Mouse (Mus musculus) layer of hippocampus, adult 2 months (tissue): ENCODE data around the gene Hoxb4. TPM values are rescaled to one million over a fixed set of nuclear protein-coding genes. Genes with fewer than 3 reads are reported as not detected.

Source experiments
- DNase-seq, 2 experiments: peaks; one replicate each; pipeline ENCODE4 v3.0.0; 2022; ENCODE audit warnings: low spot score in 2 of 2
- H3K27ac ChIP-seq: fragments of 200-600 bp; 2 replicates; pipeline ENCODE4 v1.8.1; 2022
- H3K4me3 ChIP-seq: fragments of 200-600 bp; 2 replicates; pipeline ENCODE4 v1.8.1; 2022; ENCODE audit warnings: mild to moderate bottlenecking
- CTCF ChIP-seq: fragments of 200-600 bp; conservative IDR thresholded peaks from 2 replicates; pipeline ENCODE4 v1.8.1; 2022; ENCODE audit warnings: antibody characterized with exemption, mild to moderate bottlenecking, moderate library complexity
- total RNA-seq, 2 experiments: library from RNA; stranded (reverse); gene quantifications; 2 replicates each; pipeline ENCODE4 v1.2.3; 2021

Hoxb4 gene
- total RNA-seq, 2 experiments from 2014 or later = not detected

DNA sequence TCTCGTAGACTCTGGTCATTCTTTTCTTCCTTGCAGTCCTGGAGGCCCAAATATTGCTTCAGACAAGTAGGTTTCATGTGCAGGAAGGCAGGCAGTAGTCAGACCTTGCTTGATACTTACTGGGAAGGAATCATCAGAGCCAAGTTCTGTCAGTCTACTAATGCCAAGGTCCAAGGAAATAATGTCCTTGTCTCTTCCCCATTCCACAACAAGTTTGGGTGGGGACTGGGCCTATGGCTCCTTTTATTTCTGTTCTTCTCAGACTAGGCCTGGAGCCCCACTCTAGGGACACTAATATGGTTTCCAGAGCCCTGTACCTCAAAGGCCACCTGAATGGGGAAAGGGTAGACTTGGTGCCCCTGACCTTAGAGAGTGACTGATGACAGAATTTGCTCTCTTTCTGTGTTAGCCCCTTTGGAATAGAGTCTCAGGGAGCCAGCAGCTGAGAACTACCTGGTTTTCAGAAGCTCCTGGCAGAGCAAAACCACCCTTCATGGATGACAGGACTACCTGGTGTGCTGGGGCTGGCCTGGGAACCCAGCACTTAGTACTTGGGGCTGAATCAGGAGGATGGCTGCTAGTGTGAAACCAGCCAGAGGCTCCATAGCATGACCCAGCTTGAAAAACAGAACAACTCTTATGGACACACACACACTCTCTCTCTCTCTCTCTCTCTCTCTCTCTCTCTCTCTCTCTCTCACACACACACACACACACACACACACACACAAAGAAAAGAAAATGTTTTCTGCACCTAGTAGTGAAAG, 29.4 kb upstream of the Hoxb4 start:
- no peak overlapping the region for H3K27ac ChIP-seq
- no peak for DNase-seq
- no peak overlapping the region for H3K4me3 ChIP-seq
- TF ChIP-seq CTCF = no peak

GRCm38 (mm10) chr11:96289293-96289692, 28.8 kb upstream of the Hoxb4 start:
- Histone ChIP-seq H3K4me3 (no peak overlapping the region), H3K27ac (no peak overlapping the region)
- no peak for TF ChIP-seq CTCF
- DNase-seq = no peak

DNA sequence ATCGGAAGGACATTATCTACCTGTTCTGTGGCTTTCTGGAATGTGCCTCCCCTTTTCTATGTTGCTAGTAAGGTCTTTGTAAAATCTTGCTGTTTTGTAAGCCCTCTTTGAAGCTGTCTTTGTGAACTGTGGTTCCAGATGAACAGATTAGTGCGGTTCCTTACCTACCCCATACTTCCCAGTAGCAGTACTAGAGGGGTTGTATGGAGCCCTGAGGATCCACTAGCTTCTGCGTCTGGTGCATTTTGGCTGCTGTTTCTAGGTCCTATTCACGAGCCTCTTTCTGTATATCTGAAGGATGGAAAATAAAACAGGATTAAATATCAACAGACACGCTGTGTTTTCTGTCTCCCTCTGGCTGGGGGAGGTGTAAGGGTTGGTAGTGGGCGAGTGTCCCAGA, 28.2 kb upstream of the Hoxb4 start:
- Histone ChIP-seq H3K4me3 (no peak overlapping the region), H3K27ac (no peak overlapping the region)
- no peak for DNase-seq
- no peak for TF ChIP-seq CTCF

- H3K27ac ChIP-seq = no peak overlapping the region
- DNase-seq = no peak
- no peak overlapping the region for H3K4me3 ChIP-seq
- TF ChIP-seq CTCF = no peak
These were observed 27.2 kb upstream of the Hoxb4 start for GRCm38 (mm10) chr11:96290705-96291355.

DNA sequence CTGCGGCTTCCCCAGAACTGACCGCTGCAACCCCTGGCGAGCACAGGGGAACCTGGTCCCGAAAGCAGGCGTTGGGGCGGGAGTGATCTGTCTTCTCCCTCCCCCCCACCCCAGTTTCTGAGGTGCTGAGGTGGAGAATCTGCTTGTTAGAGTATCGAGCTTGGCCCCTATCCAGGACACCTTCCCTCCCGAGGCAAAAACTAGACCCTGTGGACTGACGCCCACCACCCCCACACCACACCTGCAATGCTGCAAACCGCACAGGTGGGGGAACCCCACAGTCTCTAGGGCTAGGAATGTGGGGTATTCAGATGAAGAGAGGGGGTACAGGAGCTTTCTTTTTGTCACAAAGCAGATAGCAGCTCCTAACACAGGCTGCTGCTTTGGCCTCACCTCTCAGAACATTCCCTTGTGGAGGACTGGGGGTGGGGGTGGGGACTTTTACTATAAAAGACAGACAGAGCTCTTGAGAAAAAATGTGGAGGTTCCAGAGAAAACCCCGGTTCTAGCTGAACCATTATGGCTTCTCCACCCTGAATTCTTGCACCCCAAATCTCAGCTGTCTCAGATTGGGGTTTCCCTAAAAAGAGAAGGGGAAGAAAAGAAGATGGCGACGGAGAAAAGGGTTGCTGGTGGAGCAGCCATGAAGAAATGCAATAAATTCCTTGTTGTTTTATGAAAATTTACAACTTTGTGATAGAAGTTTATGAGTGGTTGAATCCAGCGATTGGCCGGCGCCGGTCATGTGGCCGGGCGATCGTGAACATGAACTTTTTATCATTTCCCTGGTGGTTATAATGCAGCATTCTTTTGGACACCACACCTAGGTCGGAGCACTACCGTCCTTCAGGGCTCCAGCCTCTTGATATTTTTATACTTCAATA, 26.1 kb upstream of the Hoxb4 start, which contains the start of gene Hoxb6:
Hoxb6 (plus strand) TSS at position 796 of the 884 bp plus-strand sequence.
- H3K4me3 ChIP-seq = no peak within 1 kb of the TSS
- TF ChIP-seq CTCF = no peak

DNA sequence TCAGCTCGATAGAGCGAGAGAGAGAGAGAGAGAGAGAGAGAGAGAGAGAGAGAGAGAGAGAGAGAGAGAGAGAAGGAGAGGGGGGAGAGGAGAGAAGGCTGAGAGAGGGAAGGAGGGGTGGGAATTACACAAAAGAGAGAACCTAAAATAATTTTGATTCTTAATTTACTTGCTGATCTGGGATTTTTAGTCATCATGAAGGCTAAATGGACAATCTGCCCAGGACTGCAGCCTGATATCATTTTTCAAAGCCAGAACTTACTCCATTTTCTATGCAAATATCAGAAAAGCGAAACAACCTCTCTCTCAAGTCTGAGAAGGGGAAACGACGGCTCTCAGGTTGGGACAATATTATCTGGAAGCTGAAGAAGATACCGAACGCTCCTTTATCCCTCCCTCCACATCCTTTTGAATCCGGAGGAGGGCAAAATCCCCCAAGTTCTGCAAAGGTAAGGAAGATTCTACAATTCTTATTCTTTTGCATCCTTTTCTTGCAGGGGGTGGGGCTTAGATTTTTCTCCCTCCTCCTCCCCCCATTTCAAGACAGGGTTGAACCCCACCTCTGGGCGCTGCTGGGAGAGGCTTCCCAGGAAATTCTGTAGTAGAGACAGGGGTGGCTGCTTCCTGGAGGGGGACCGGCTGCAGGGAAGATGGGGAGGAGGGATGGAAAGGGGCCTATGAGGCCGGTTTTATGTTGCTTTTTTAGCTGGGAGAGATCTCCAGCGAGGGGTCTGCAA, 25.3 kb upstream of the Hoxb4 start:
- Histone ChIP-seq H3K4me3 (no peak overlapping the region), H3K27ac (no peak overlapping the region)
- no peak for DNase-seq
- no peak for TF ChIP-seq CTCF

More for the DNA sequence above, 26.1 kb upstream of the Hoxb4 start, which contains the start of gene Hoxb6:
- H3K27ac ChIP-seq = no peak within 1 kb of the TSS
- no peak for DNase-seq

- Histone ChIP-seq H3K27ac (no peak overlapping the region), H3K4me3 (no peak overlapping the region)
- TF ChIP-seq CTCF = no peak
- no peak for DNase-seq
These were observed 24.7 kb upstream of the Hoxb4 start for GRCm38 (mm10) chr11:96293302-96293921.

DNA sequence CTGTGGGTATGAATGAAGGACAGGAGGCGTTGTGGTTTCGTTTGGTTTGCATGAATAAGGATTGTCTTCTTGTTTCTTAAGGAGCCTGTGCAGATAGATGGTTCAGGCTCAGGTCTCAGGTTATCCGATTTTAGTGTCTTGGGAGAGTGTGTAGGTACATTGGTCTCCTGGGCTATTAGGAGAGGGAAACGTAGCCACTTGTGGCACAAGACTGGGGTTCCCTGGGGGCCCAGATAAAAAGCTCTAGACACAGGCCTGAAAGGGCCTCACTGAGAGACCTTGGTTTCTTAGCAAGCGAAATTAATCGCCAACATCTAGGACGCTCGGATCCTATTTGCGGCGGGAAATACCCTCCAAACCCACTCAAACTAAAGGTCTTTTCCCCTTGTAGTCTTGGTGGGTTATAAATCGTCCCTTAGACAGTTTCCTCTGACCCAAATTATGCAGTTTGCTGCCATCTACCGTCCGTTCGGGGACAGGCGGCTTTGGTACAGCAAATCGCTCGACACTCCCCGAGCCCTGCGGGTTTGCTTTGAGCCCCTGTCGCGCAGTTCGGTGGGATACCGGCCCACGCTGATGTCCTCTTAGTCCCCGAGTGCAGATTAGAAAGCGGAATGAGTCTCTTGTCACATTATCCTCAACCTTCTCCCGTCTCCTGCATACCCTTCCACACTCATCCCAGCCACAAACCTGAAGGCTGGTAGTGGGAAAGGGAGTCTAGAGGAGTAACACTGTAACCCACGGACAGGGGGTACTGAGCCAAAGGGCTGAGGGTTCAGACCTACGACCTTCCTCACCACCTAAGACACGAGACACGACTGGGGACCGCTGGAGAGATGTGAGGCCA, 23.6 kb upstream of the Hoxb4 start:
- peak; percentile 85 for TF ChIP-seq CTCF
- DNase-seq = peak in 1 of 2 experiments; percentile 53
- H3K27ac ChIP-seq = no peak overlapping the region
- no peak overlapping the region for H3K4me3 ChIP-seq

DNA sequence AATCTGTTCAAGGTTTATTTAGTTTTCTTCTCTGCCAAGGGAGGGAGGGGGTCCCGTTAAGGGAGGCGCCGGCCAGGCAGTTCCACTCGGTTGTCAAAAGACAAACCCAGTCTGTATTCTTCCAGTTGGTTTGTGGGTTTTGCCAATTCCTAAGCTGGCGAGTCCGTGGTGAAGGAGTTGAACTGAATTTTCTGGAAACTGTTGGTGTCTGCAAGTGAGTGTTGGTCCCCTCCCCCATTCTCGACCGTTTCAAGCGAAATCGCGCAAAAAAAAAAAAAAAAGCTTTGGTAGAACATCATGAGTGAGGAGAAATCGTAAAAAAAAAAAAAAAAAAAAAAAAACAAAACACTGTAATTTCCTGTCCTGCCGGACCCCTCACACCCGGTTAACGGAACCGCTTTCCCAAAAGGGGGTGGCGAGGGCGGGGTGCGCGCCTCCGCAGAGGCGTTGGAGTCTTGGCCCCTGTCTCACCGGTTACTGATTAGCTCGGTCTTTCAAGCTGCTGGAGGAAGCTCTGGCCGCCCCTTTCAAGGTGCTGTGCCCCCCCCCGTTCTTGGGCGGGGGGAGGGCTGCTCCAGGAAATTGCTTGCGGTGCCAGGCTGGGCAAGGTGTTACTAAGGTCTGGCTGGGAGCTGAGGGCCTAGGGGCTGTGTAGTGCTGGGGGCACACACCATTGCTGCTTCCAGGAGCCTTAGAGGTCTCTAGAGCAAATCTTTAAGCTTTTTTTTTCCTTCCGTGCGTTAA, 22.8 kb upstream of the Hoxb4 start:
- no peak for TF ChIP-seq CTCF
- no peak overlapping the region for H3K27ac ChIP-seq
- no peak for DNase-seq
- H3K4me3 ChIP-seq = no peak overlapping the region

- no peak overlapping the region for H3K27ac ChIP-seq
- DNase-seq = no peak
- no peak for TF ChIP-seq CTCF
- no peak overlapping the region for H3K4me3 ChIP-seq
These were observed 21.1 kb upstream of the Hoxb4 start for GRCm38 (mm10) chr11:96296997-96297396.
